Comparison of ENCODE assay signal across 20 mouse cellular contexts in the genomic region with DNA sequence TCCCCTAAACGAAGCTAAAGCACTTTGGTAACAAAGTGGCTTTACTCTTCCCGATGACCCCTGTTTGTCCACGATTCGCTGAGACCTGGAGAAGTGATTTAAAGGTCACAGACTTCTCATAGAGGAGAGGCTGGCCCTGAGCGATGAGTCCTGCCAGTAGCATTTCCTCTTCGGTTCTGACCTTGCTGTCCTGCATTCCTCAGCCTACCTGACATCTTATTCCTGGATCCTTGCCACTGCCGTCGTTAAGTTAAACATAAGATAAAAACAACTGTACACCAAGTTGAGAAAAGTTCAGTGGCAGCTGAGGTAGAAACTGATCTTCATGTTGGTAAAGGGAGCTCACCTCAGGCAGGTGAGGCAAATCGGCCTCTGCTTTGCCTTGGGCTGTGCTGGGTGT. TPM values are rescaled to one million over a fixed set of nuclear protein-coding genes. Genes with fewer than 3 reads are reported as not detected.
"Had no signal": no experiment of that assay in that cellular context is flagged by ENCODE, and none has a peak within 500 bp of the region (broad histone marks: within the 10 kb centered on the region; RNA-seq: fewer than 3 reads in every experiment).

No protein-coding gene starts in this region.

- H3K4me2 ChIP-seq: limb, embryonic 12.5 days; liver, embryonic 13.5 days; midbrain, embryonic 11.5 days; midbrain, embryonic 15.5 days; neural tube, embryonic 12.5 days had no signal

- H3K27me3 ChIP-seq: limb, embryonic 12.5 days; megakaryocyte, embryonic 14.5 days; midbrain, embryonic 15.5 days; neural tube, embryonic 12.5 days had no signal

- ATAC-seq: liver, postnatal 0 days; midbrain, embryonic 15.5 days had no signal

- H3K9ac ChIP-seq: limb, embryonic 12.5 days; liver, embryonic 13.5 days; liver, postnatal 0 days; midbrain, embryonic 15.5 days; neural tube, embryonic 12.5 days had no signal

- H3K36me3 ChIP-seq: limb, embryonic 12.5 days; liver, embryonic 13.5 days; midbrain, embryonic 15.5 days; neural tube, embryonic 12.5 days had no signal

- H3K4me3 ChIP-seq: layer of hippocampus, adult 2 months; limb, embryonic 12.5 days; liver, embryonic 13.5 days; megakaryocyte, embryonic 14.5 days; midbrain, embryonic 15.5 days; neural tube, embryonic 12.5 days had no signal

- H3K9me3 ChIP-seq: limb, embryonic 12.5 days; liver, embryonic 13.5 days; megakaryocyte, embryonic 14.5 days; midbrain, embryonic 15.5 days; neural tube, embryonic 12.5 days had no signal

- H3K27ac ChIP-seq: layer of hippocampus, adult 2 months; limb, embryonic 12.5 days; liver, embryonic 13.5 days; macrophage; midbrain, embryonic 15.5 days; neural tube, embryonic 12.5 days had no signal

- DNase-seq: kidney, adult 11 months; kidney, postnatal 10 days; kidney, postnatal 4 days; liver; liver, embryonic 13.5 days; liver, postnatal 0 days; thymus, adult 18-20 months; thymus, postnatal 14 days had no signal

RNA-seq across cellular contexts. Expression of gene Capn11, which starts 30.0 kb away (rescaled TPM):
- total RNA-seq: monocyte, adult 5-6 weeks had no signal
- polyA plus RNA-seq: kidney, embryonic 14.5 days; liver, postnatal 0 days had no signal

RNA-seq across cellular contexts. Expression of gene 1600014C23Rik, which starts 44.5 kb away (rescaled TPM):
- total RNA-seq: layer of hippocampus, adult 2 months; layer of hippocampus, postnatal 10 days; left cerebral cortex, postnatal 36 days; monocyte, adult 5-6 weeks; neutrophil, adult 5-6 weeks had no signal
- polyA plus RNA-seq: limb, embryonic 12.5 days; liver, embryonic 13.5 days; liver, postnatal 0 days; macrophage; neural tube, embryonic 12.5 days had no signal
